Mouse (Mus musculus): ENCODE measurements around the gene Nav2. TPM values are rescaled to one million over a fixed set of nuclear protein-coding genes. Genes with fewer than 3 reads are reported as not detected.

The Nav2 gene
- total and polyA plus RNA-seq, 3 experiments = under 0.01 TPM; not detected in 2

GRCm38 (mm10) chr7:49487347-49487746 lies 578.8 kb downstream of the Nav2 start:
- H3K79me2 ChIP-seq (replicated peaks; ENCODE audit: control insufficient read depth, extremely low read depth, insufficient read depth, poor library complexity, severe bottlenecking) = no peaks in the 10 kb centered on the region
- no peaks in the 10 kb centered on the region for H3K9me3 ChIP-seq (replicated peaks; ENCODE audit: low read length)
- TF ChIP-seq TCF12 (IDR thresholded peaks at IDR 0.05; ENCODE audit: low read depth, low read length) (no peak), JUN (IDR thresholded peaks at IDR 0.05; ENCODE audit: insufficient read depth, low read depth, low read length) (no peak), CHD2 (IDR thresholded peaks at IDR 0.05; ENCODE audit: low read length) (no peak), MAFK (IDR thresholded peaks at IDR 0.05; ENCODE audit: insufficient replicate concordance, low read length) (no peak), MEF2A (IDR thresholded peaks at IDR 0.05; ENCODE audit: borderline replicate concordance, low read depth, low read length) (no peak), ZMIZ1 (IDR thresholded peaks at IDR 0.05; ENCODE audit: low read depth, low read length) (no peak), POLR2AphosphoS2 (IDR thresholded peaks at IDR 0.05; ENCODE audit: low read depth, low read length) (no peak), E2F4 (IDR thresholded peaks at IDR 0.05; ENCODE audit: insufficient replicate concordance, low read depth, low read length) (no peak), ZNF384 (IDR thresholded peaks at IDR 0.05; ENCODE audit: low read depth, low read length) (no peak), TBP (conservative IDR thresholded peaks at IDR 0.05; ENCODE audit: low read depth, low read length) (no peak), MAX (IDR thresholded peaks at IDR 0.05; ENCODE audit: low read length) (no peak), RCOR1 (conservative IDR thresholded peaks at IDR 0.05; ENCODE audit: low read depth, low read length) (no peak), SMC3 (IDR thresholded peaks at IDR 0.05; ENCODE audit: low read depth, low read length) (no peak)
- peaks cover 6% of the 10 kb centered on the region for H3K27me3 ChIP-seq (replicated peaks)
- no peak for DNase-seq (ENCODE audit: extremely low read depth)
- no peak overlapping the region for H3K4me3 ChIP-seq (replicated peaks in 1 of 3; ENCODE audit: low read depth in 2 of 3, low read length in 2 of 3, poor library complexity in 1 of 3)
- no peak overlapping the region for H3K9ac ChIP-seq (ENCODE audit: insufficient read depth, low read depth)
- H3K27ac ChIP-seq (ENCODE audit: insufficient read depth, low read depth) = no peak overlapping the region
- H3K4me2 ChIP-seq (ENCODE audit: insufficient read depth, low read depth, poor library complexity, severe bottlenecking) = no peak overlapping the region
- in situ Hi-C loops (cut with MboI; ENCODE audit: low pct_ligation_motif_present, low pct_unique_long_range_greater_than_20kb, low sequenced_read_pairs) = no loop called here
- H3K36me3 ChIP-seq (replicated peaks in 1 of 2; ENCODE audit: control insufficient read depth in 1 of 2, insufficient read depth in 1 of 2, low read length in 1 of 2) = no peaks in the 10 kb centered on the region
- peaks cover 0 to 5% of the 10 kb centered on the region in 2 experiments; a peak in 1 of 4 replicates for H3K4me1 ChIP-seq (ENCODE audit: control insufficient read depth in 1 of 2, insufficient read depth in 2 of 2)
- dilution Hi-C loops (cut with MboI; ENCODE audit: extremely low pct_ligation_motif_present, extremely low pct_unique_long_range_greater_than_20kb, low sequenced_read_pairs) = no loop called here

GRCm38 (mm10) chr7:49488493-49489087 lies 580.1 kb downstream of the Nav2 start:
- Histone ChIP-seq H3K4me1 (ENCODE audit: control insufficient read depth in 1 of 2, insufficient read depth in 2 of 2) (peaks cover 0 to 5% of the 10 kb centered on the region in 2 experiments; a peak in 1 of 4 replicates), H3K4me2 (ENCODE audit: insufficient read depth, low read depth, poor library complexity, severe bottlenecking) (no peak overlapping the region), H3K9ac (ENCODE audit: insufficient read depth, low read depth) (no peak overlapping the region), H3K27ac (ENCODE audit: insufficient read depth, low read depth) (no peak overlapping the region), H3K4me3 (replicated peaks in 1 of 3; ENCODE audit: low read depth in 2 of 3, low read length in 2 of 3, poor library complexity in 1 of 3) (no peak overlapping the region), H3K79me2 (replicated peaks; ENCODE audit: control insufficient read depth, extremely low read depth, insufficient read depth, poor library complexity, severe bottlenecking) (no peaks in the 10 kb centered on the region), H3K9me3 (replicated peaks; ENCODE audit: low read length) (no peaks in the 10 kb centered on the region), H3K36me3 (replicated peaks in 1 of 2; ENCODE audit: control insufficient read depth in 1 of 2, insufficient read depth in 1 of 2, low read length in 1 of 2) (no peaks in the 10 kb centered on the region), H3K27me3 (replicated peaks) (peaks cover 6% of the 10 kb centered on the region)
- no peak for TF ChIP-seq JUND (conservative IDR thresholded peaks at IDR 0.05; ENCODE audit: low read depth, low read length)
- no peak for TF ChIP-seq CTCF (conservative IDR thresholded peaks at IDR 0.05 in 1 of 2, IDR thresholded peaks at IDR 0.05 in 1 of 2; ENCODE audit: low read depth in 2 of 2, low read length in 2 of 2)
- DNase-seq (ENCODE audit: extremely low read depth) = no peak
- in situ Hi-C loops (cut with MboI; ENCODE audit: low pct_ligation_motif_present, low pct_unique_long_range_greater_than_20kb, low sequenced_read_pairs) (no loop called here), dilution Hi-C loops (cut with MboI; ENCODE audit: extremely low pct_ligation_motif_present, extremely low pct_unique_long_range_greater_than_20kb, low sequenced_read_pairs) (no loop called here)
